Mouse (Mus musculus) embryonic facial prominence, embryonic 14.5 days (tissue): Measurements from ENCODE around the gene 4933402N03Rik. TPM values are rescaled to one million over a fixed set of nuclear protein-coding genes. Genes with fewer than 3 reads are reported as not detected.
A peak's percentile ranks its signal among the peaks of the same experiment; 100 is the strongest.

Source experiments
- ATAC-seq: fragments of 200-750 bp; cut with Nextera tagmentation; 2 replicates; pipeline ENCODE4 v1.8.0; 2017; ENCODE audit warnings: low read depth, moderate number of reproducible peaks, moderate TSS enrichment
- DNase-seq: peaks from one replicate; pipeline ENCODE4 v3.0.0-alpha.2; 2015; ENCODE audit warnings: low spot score
- H3K27ac ChIP-seq: fragments of 300-500 bp; sonication (generic); replicated peaks from 2 replicates; pipeline ENCODE4 v1.5.1; 2014; ENCODE audit warnings: low read depth, mild to moderate bottlenecking, low read length, moderate library complexity
- H3K27me3 ChIP-seq: fragments of 300-500 bp; sonication (generic); replicated peaks from 2 replicates; pipeline ENCODE4 v1.6.1; 2014; ENCODE audit warnings: low read length; ENCODE audit not compliant: control insufficient read depth, insufficient read depth
- H3K36me3 ChIP-seq: fragments of 300-500 bp; sonication (generic); 2 replicates; pipeline ENCODE4 v1.6.1; 2014; ENCODE audit warnings: low read length, mixed read lengths; ENCODE audit not compliant: control insufficient read depth, insufficient read depth
- H3K4me1 ChIP-seq: fragments of 300-500 bp; sonication (generic); 2 replicates; pipeline ENCODE4 v1.6.1; 2014; ENCODE audit warnings: antibody characterized with exemption, low read length; ENCODE audit not compliant: control insufficient read depth, insufficient read depth
- H3K4me2 ChIP-seq: fragments of 300-500 bp; sonication (generic); 2 replicates; pipeline ENCODE4 v1.6.1; 2014; ENCODE audit warnings: low read depth, mild to moderate bottlenecking, low read length, moderate library complexity, mixed read lengths
- H3K4me3 ChIP-seq: fragments of 300-500 bp; sonication (generic); 2 replicates; pipeline ENCODE4 v1.5.1; 2014; ENCODE audit warnings: low read depth, mild to moderate bottlenecking, low read length
- H3K9ac ChIP-seq: fragments of 300-500 bp; sonication (generic); 2 replicates; pipeline ENCODE4 v1.6.1; 2014; ENCODE audit warnings: low read depth, mild to moderate bottlenecking, low read length, moderate library complexity, mixed read lengths
- H3K9me3 ChIP-seq: fragments of 300-500 bp; sonication (generic); 2 replicates; pipeline ENCODE4 v1.6.1; 2016; ENCODE audit warnings: low read length; ENCODE audit not compliant: control insufficient read depth
- WGBS: fragments of 180-500 bp; shearing (Covaris S2); extraction: QIAGEN DNeasy Blood & Tissue Kit; methylation state at CpG from one replicate; pipeline ENCODE4 v1.1.7; 2014; 5-methylcytosine and 5-hydroxymethylcytosine counted together
- polyA plus RNA-seq: library from polyadenylated mRNA; unstranded; fragments of >200 nt; fragmentation: Nextera tagmentation; extraction: Ambion mirVana; gene quantifications from 2 replicates; pipeline ENCODE4 v1.2.1, GENCODE M21; 2014

The 4933402N03Rik gene
- polyA plus RNA-seq, 1 experiment from 2014 or later: not detected

- Histone ChIP-seq H3K4me2 (no peak overlapping the region), H3K4me1 (no peaks in the 10 kb centered on the region), H3K27me3 (no peaks in the 10 kb centered on the region), H3K36me3 (no peaks in the 10 kb centered on the region), H3K9ac (no peak overlapping the region), H3K27ac (no peak overlapping the region), H3K9me3 (no peaks in the 10 kb centered on the region), H3K4me3 (no peak overlapping the region)
- DNase-seq: no peak
- WGBS: 77% methylated on average over 5 of the region's 5 CpGs
- no peak for ATAC-seq
Observed at GRCm38 (mm10) chr7:131153044-131153443, 6.9 kb upstream of the 4933402N03Rik start.

- WGBS: 84% methylated on average over 3 of the region's 3 CpGs
- H3K4me2 ChIP-seq: no peak overlapping the region
- H3K27me3 ChIP-seq: no peaks in the 10 kb centered on the region
- no peaks in the 10 kb centered on the region for H3K36me3 ChIP-seq
- no peak overlapping the region for H3K4me3 ChIP-seq
- no peak for ATAC-seq
- no peak overlapping the region for H3K27ac ChIP-seq
- no peaks in the 10 kb centered on the region for H3K4me1 ChIP-seq
- no peak overlapping the region for H3K9ac ChIP-seq
- no peaks in the 10 kb centered on the region for H3K9me3 ChIP-seq
- no peak for DNase-seq
Observed at GRCm38 (mm10) chr7:131150179-131150578, 4.1 kb upstream of the 4933402N03Rik start.

- no peaks in the 10 kb centered on the region for H3K9me3 ChIP-seq
- no peak overlapping the region for H3K4me2 ChIP-seq
- 68% methylated on average over 3 of the region's 3 CpGs for WGBS
- H3K4me3 ChIP-seq: no peak overlapping the region
- H3K36me3 ChIP-seq: no peaks in the 10 kb centered on the region
- H3K4me1 ChIP-seq: no peaks in the 10 kb centered on the region
- no peak for ATAC-seq
- no peak overlapping the region for H3K27ac ChIP-seq
- DNase-seq: no peak
- H3K27me3 ChIP-seq: no peaks in the 10 kb centered on the region
- H3K9ac ChIP-seq: no peak overlapping the region
Observed at GRCm38 (mm10) chr7:131133181-131133580, 12.9 kb downstream of the 4933402N03Rik start.

- no peaks in the 10 kb centered on the region for H3K4me1 ChIP-seq
- no peak for DNase-seq
- no peak overlapping the region for H3K4me2 ChIP-seq
- H3K9me3 ChIP-seq: no peaks in the 10 kb centered on the region
- no peak for ATAC-seq
- H3K9ac ChIP-seq: no peak overlapping the region
- no peak overlapping the region for H3K4me3 ChIP-seq
- no peaks in the 10 kb centered on the region for H3K36me3 ChIP-seq
- WGBS: 59% methylated on average over 12 of the region's 12 CpGs
- no peaks in the 10 kb centered on the region for H3K27me3 ChIP-seq
- no peak overlapping the region for H3K27ac ChIP-seq
Observed at GRCm38 (mm10) chr7:131130021-131130420, 16.1 kb downstream of the 4933402N03Rik start.

GRCm38 (mm10) chr7:131122210-131122807 lies 23.8 kb downstream of the 4933402N03Rik start:
- Histone ChIP-seq H3K4me1 (no peaks in the 10 kb centered on the region), H3K27ac (no peak overlapping the region), H3K27me3 (no peaks in the 10 kb centered on the region), H3K4me2 (no peak overlapping the region), H3K9me3 (no peaks in the 10 kb centered on the region), H3K9ac (no peak overlapping the region), H3K36me3 (no peaks in the 10 kb centered on the region), H3K4me3 (no peak overlapping the region)
- DNase-seq (no peak), ATAC-seq (no peak)
- 88% methylated on average over 2 of the region's 2 CpGs for WGBS

GRCm38 (mm10) chr7:131114434-131114833 lies 31.7 kb downstream of the 4933402N03Rik start:
- Histone ChIP-seq H3K9me3 (no peaks in the 10 kb centered on the region), H3K4me1 (no peaks in the 10 kb centered on the region), H3K4me3 (no peak overlapping the region), H3K27me3 (no peaks in the 10 kb centered on the region), H3K36me3 (no peaks in the 10 kb centered on the region), H3K27ac (no peak overlapping the region), H3K4me2 (no peak overlapping the region), H3K9ac (no peak overlapping the region)
- no peak for ATAC-seq
- no peak for DNase-seq
- WGBS: 72% methylated on average over 2 of the region's 2 CpGs

GRCm38 (mm10) chr7:131113676-131114075 lies 32.4 kb downstream of the 4933402N03Rik start:
- no peak overlapping the region for H3K4me3 ChIP-seq
- 66% methylated on average over 6 of the region's 6 CpGs for WGBS
- H3K9me3 ChIP-seq: no peaks in the 10 kb centered on the region
- H3K4me2 ChIP-seq: no peak overlapping the region
- no peak overlapping the region for H3K9ac ChIP-seq
- H3K36me3 ChIP-seq: no peaks in the 10 kb centered on the region
- no peaks in the 10 kb centered on the region for H3K27me3 ChIP-seq
- H3K4me1 ChIP-seq: no peaks in the 10 kb centered on the region
- DNase-seq (peak; percentile 13), ATAC-seq (no peak)
- H3K27ac ChIP-seq: no peak overlapping the region

- no peaks in the 10 kb centered on the region for H3K27me3 ChIP-seq
- DNase-seq: peak; percentile 44
- H3K4me3 ChIP-seq: no peak overlapping the region
- no peaks in the 10 kb centered on the region for H3K4me1 ChIP-seq
- no peak overlapping the region for H3K27ac ChIP-seq
- no peaks in the 10 kb centered on the region for H3K36me3 ChIP-seq
- H3K4me2 ChIP-seq: no peak overlapping the region
- H3K9me3 ChIP-seq: no peaks in the 10 kb centered on the region
- WGBS: 38% methylated on average over 3 of the region's 3 CpGs
- no peak for ATAC-seq
- no peak overlapping the region for H3K9ac ChIP-seq
Observed at GRCm38 (mm10) chr7:131112486-131112885, 33.6 kb downstream of the 4933402N03Rik start.
